Mouse (Mus musculus): Measurements from ENCODE around the gene Gm8978.
"Not testable (repeated sequence)": the region's sequence is repeated elsewhere in the genome, so short reads cannot be mapped to it uniquely, and the experiment has no call there.

DNA sequence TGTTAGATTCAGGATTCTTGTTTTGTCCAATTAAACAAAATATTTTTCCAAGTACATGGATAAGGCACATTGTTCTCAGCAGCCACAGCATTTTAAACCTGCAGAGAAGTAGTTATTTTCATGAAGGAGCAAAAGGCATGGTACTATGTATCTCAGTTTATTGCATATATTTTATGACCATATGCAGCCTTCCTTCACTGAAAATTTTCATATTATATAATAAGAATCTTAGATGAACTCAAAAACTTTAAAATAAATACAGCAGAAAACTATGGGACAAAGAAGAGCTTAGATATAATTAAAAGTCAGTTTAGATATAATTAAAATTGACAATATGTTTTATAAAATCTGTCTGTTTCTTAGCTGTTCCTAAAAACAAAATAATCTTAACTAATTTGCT is at the start of gene Gm8978:
- not testable (repeated sequence) for TF ChIP-seq CTCF (IDR thresholded peaks at IDR 0.05; ENCODE audit: low read depth, low read length); TAL1 (conservative IDR thresholded peaks at IDR 0.05; ENCODE audit: low read depth, low read length); GATA1 (IDR thresholded peaks at IDR 0.05; ENCODE audit: borderline replicate concordance, low read length); GATA2 (IDR thresholded peaks at IDR 0.05; ENCODE audit: borderline replicate concordance, low read depth, low read length)
